Mouse (Mus musculus): ENCODE data around the gene Ttyh3. TPM values are rescaled to one million over a fixed set of nuclear protein-coding genes. Genes with fewer than 3 reads are reported as not detected.

The Ttyh3 gene
- total and polyA plus RNA-seq, 2 experiments from 2014 or later, result 60.3 to 260 TPM

DNA sequence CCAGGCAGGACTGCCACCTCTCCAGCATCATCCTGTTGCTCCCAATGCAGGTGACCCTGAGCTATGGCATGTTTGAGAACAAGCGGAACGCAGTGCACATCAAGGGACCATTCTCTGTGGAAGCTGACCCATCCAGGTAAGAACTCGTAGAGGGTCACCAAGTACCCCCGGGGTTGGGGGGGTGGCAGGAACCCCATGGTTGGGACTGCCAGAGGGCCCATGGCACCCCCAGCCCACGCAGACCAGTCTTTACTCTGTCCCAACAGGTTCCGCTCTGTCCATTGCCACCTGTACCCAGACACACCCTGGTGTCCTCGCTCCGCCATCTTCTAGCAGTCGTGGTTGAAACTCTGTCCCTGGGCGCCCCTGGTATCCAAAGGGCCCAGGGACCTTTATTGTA is 34.7 kb downstream of the Ttyh3 start:
- Histone ChIP-seq H3K4me3 (ENCODE audit: low read length) (no peak overlapping the region), H3K9ac (replicated peaks; ENCODE audit: low read length) (no peak overlapping the region), H3K4me1 (ENCODE audit: insufficient read depth, low read length) (peaks cover 11% of the 10 kb centered on the region), H3K27me3 (ENCODE audit: insufficient read depth, low read length) (no peaks in the 10 kb centered on the region), H3K36me3 (ENCODE audit: insufficient read depth, low read length) (0 out of 2 replicates have a peak, but pooled peaks cover 4% of the 10 kb centered on the region), H3K4me2 (ENCODE audit: low read depth, low read length) (no peak overlapping the region), H3K9me3 (ENCODE audit: low read length) (no peaks in the 10 kb centered on the region), H3K27ac (no peak overlapping the region)
- DNase-seq (ENCODE audit: low spot score), result no peak
- TF ChIP-seq CTCF (IDR thresholded peaks at IDR 0.05; ENCODE audit: low read depth), result no peak
- WGBS, result 94% methylated on average over 10 of the region's 10 CpGs
- no peak for ATAC-seq

DNA sequence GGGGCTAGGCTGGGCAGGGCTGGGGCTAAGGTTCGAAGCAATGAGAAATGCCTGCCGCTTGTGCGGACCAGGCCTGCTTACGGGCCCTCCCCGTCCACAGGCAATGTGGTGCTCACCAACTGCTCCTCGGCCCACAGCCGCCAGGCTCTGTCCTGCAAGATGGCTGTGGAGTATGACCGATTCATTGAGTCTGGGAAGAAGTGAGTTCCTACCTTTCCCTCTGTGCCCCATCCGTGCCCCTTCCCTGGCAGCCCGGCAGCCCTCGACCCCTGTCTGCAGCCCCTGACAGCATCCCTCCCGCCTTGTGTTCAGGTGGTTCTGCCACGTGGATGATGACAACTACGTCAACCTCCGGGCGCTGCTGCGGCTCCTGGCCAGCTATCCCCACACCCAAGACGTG is 36.6 kb downstream of the Ttyh3 start:
- ATAC-seq (no peak), DNase-seq (ENCODE audit: low spot score) (no peak)
- peak overlapping the region; percentile 62 for H3K4me3 ChIP-seq (ENCODE audit: low read length)
- no peak for TF ChIP-seq CTCF (IDR thresholded peaks at IDR 0.05; ENCODE audit: low read depth)
- H3K27me3 ChIP-seq (ENCODE audit: insufficient read depth, low read length), result peaks cover 5% of the 10 kb centered on the region; the same call in 1 of the 2 replicates
- peak overlapping the region; percentile 80 for H3K4me2 ChIP-seq (ENCODE audit: low read depth, low read length)
- H3K9ac ChIP-seq (replicated peaks; ENCODE audit: low read length), result peak overlapping the region; percentile 53; the same call in 1 of the 2 replicates
- WGBS, result 34% methylated on average over 18 of the region's 18 CpGs
- 0 out of 2 replicates have a peak, but pooled peaks cover 4% of the 10 kb centered on the region for H3K36me3 ChIP-seq (ENCODE audit: insufficient read depth, low read length)
- peak overlapping the region; percentile 83; the same call in 1 of the 2 replicates for H3K27ac ChIP-seq
- H3K4me1 ChIP-seq (ENCODE audit: insufficient read depth, low read length), result peaks cover 11% of the 10 kb centered on the region
- H3K9me3 ChIP-seq (ENCODE audit: low read length), result no peaks in the 10 kb centered on the region

DNA sequence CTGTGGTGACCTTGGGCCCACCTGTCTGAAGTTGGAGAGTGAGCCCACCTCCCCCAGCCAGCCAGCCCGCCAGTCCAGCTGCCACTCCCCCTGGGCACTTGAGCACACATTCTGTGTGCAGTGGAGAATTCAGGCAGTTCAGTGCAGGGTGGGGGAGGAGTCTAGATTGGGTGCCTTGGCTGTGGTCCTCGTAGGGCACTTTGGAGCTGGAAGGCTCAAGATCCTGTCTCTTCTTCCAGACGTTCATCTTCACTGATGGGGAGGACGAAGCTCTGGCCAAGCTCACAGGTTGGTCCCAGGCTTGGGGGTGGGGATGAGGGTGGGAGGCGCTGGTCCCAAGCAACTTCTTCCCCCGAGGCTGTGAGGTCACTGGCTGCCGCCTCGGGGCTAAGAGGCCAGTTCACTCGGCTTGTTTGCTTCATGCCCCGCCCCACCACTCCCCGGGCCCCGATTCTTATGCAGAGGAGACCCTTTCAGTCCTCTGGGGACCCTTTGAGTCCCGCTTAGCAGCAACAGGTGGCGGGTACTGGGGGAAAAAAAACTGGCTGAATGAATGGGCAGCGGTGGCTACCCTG is 37.1 kb downstream of the Ttyh3 start:
- ATAC-seq (peak; percentile 11; the same call in 1 of the 2 replicates), DNase-seq (ENCODE audit: low spot score) (peak; percentile 67)
- Histone ChIP-seq H3K27ac (peak overlapping the region; percentile 83; the same call in 1 of the 2 replicates), H3K9me3 (ENCODE audit: low read length) (no peaks in the 10 kb centered on the region), H3K9ac (replicated peaks; ENCODE audit: low read length) (peak overlapping the region; percentile 53; the same call in 1 of the 2 replicates), H3K27me3 (ENCODE audit: insufficient read depth, low read length) (peaks cover 5% of the 10 kb centered on the region; the same call in 1 of the 2 replicates), H3K4me3 (ENCODE audit: low read length) (peak overlapping the region; percentile 62), H3K4me2 (ENCODE audit: low read depth, low read length) (peak overlapping the region; percentile 80), H3K4me1 (ENCODE audit: insufficient read depth, low read length) (peaks cover 11% of the 10 kb centered on the region), H3K36me3 (ENCODE audit: insufficient read depth, low read length) (0 out of 2 replicates have a peak, but pooled peaks cover 4% of the 10 kb centered on the region)
- TF ChIP-seq CTCF (IDR thresholded peaks at IDR 0.05; ENCODE audit: low read depth), result no peak
- WGBS, result 12% methylated on average over 15 of the region's 15 CpGs

DNA sequence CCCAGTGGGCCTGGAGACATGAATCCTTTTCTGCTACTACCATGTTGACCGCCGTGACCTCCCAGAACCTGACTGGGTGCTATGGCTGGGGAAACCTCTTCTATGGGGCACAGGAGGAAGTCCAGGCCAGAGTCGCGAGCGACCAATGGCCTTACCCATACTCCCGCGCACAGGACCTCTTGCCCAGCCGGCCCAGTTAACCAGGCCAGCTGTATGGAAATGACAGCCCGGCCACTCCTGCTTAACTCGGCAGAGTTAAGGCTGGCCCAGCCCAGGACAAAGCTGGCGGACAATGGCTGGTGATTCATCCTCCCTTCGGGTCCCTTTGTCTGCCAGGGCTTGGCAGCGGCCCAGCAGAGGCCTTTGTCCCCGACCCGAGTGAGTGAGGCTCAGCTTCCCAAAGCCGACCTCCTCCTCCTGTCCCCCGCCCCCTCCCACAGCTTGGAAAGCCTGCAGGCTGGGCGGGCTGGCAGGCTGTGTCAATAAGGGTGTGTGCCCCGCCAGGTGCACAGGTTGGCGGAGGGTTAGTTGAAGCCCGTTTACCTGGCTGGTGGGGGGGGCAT is 37.7 kb downstream of the Ttyh3 start:
- Histone ChIP-seq H3K4me1 (ENCODE audit: insufficient read depth, low read length) (peaks cover 11% of the 10 kb centered on the region), H3K36me3 (ENCODE audit: insufficient read depth, low read length) (0 out of 2 replicates have a peak, but pooled peaks cover 4% of the 10 kb centered on the region), H3K9me3 (ENCODE audit: low read length) (no peaks in the 10 kb centered on the region), H3K9ac (replicated peaks; ENCODE audit: low read length) (peak overlapping the region; percentile 53), H3K4me2 (ENCODE audit: low read depth, low read length) (peak overlapping the region; percentile 80), H3K27ac (peak overlapping the region; percentile 83), H3K4me3 (ENCODE audit: low read length) (peak overlapping the region; percentile 62), H3K27me3 (ENCODE audit: insufficient read depth, low read length) (peaks cover 5% of the 10 kb centered on the region; the same call in 1 of the 2 replicates)
- DNase-seq (ENCODE audit: low spot score) (peak; percentile 89), ATAC-seq (peak; percentile 56)
- WGBS, result 18% methylated on average over 21 of the region's 21 CpGs
- no peak for TF ChIP-seq CTCF (IDR thresholded peaks at IDR 0.05; ENCODE audit: low read depth)

DNA sequence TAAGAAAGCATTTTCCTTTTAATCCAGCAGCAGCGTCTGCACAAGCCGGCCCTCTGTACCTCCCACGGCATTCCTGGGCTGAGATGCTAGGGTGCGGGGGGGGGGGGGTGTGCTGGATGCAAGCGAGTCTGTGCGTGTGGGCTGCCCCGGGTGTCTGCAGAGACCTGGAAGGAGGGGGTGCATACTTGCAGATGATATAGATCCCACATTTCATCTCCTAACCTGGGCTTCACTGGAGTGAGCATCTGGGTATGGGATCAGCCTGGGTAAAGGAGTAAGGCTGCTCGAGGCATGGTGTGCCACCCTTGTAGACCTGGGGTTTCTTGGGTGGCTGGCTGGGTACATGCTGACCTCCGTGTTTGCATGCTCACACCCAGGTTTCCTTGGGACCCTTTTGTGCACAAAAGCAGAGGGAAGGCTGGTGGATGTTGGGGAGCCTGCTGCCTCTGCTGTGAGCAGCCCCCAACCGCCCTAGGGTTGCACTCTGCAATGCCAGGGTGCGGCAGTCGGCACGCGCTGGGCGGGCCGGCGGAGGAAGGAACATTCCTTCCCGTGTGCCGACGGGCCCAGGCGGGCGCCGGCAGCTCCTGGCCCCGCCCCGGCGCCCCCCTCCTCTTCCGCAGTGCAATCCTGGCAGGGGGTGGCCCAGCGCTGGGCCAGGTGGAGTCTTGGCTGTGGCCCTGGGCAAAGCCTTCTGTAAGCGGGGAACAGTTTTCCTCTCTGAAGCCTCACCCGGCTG is 38.4 kb downstream of the Ttyh3 start:
- WGBS, result 5% methylated on average over 22 of the region's 30 CpGs

DNA sequence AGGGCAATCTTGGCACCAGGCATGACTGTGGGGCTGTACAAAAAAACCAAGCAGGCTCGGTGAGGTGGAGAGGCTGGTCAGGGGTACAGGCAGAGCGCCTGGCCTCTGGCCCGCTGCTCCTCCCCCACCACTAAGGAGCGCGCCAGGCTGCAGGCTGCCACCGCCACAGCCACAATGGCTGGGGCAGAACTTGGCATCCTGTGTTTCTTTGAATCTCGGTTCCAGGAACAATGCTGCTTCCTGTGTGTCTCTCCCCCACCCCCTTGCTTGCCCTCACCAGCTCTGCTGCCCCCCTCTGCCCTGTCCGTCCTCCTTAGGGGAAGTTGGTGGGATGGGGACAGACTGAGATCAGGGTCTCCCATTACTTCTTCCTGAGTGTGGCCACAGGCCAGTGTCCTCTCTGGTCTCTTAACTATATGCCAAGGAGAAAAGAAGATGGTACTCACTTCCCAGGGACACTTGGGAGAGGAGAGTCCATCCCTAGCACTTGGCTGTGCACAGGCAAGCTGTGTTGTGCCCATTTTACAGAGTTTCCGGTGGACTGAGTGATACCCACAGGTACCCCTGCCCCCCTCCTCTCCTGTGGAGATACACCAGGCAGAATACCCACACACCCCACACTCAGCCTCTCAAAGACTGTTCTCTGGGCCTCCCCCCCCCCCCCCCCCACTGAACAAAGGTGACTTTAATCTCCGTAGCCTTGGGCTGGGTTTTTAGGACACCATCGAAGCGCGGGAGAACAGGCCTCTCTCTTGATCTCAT is 39.1 kb downstream of the Ttyh3 start:
- WGBS, result 13% methylated on average over 13 of the region's 13 CpGs
- ATAC-seq (peak; percentile 33; the same call in 1 of the 2 replicates), DNase-seq (ENCODE audit: low spot score) (peak; percentile 82)
- Histone ChIP-seq H3K27me3 (ENCODE audit: insufficient read depth, low read length) (peaks cover 5% of the 10 kb centered on the region; the same call in 1 of the 2 replicates), H3K9me3 (ENCODE audit: low read length) (no peaks in the 10 kb centered on the region), H3K9ac (replicated peaks; ENCODE audit: low read length) (peak overlapping the region; percentile 75; the same call in 1 of the 2 replicates), H3K4me2 (ENCODE audit: low read depth, low read length) (peak overlapping the region; percentile 80), H3K4me1 (ENCODE audit: insufficient read depth, low read length) (peaks cover 11% of the 10 kb centered on the region), H3K27ac (peak overlapping the region; percentile 83), H3K4me3 (ENCODE audit: low read length) (peak overlapping the region; percentile 62), H3K36me3 (ENCODE audit: insufficient read depth, low read length) (0 out of 2 replicates have a peak, but pooled peaks cover 4% of the 10 kb centered on the region)
- no peak for TF ChIP-seq CTCF (IDR thresholded peaks at IDR 0.05; ENCODE audit: low read depth)

More for the DNA sequence above, 38.4 kb downstream of the Ttyh3 start:
- Histone ChIP-seq H3K9ac (replicated peaks; ENCODE audit: low read length) (peak overlapping the region; percentile 53), H3K4me2 (ENCODE audit: low read depth, low read length) (peak overlapping the region; percentile 80), H3K4me3 (ENCODE audit: low read length) (peak overlapping the region; percentile 62), H3K36me3 (ENCODE audit: insufficient read depth, low read length) (0 out of 2 replicates have a peak, but pooled peaks cover 4% of the 10 kb centered on the region), H3K9me3 (ENCODE audit: low read length) (no peaks in the 10 kb centered on the region), H3K27ac (peak overlapping the region; percentile 83), H3K27me3 (ENCODE audit: insufficient read depth, low read length) (peaks cover 5% of the 10 kb centered on the region; the same call in 1 of the 2 replicates), H3K4me1 (ENCODE audit: insufficient read depth, low read length) (peaks cover 11% of the 10 kb centered on the region)
- DNase-seq (ENCODE audit: low spot score) (peak; percentile 47), ATAC-seq (no peak)
- TF ChIP-seq CTCF (IDR thresholded peaks at IDR 0.05; ENCODE audit: low read depth), result no peak
